Mouse (Mus musculus) neural tube, embryonic 10.5 days (tissue): ENCODE data around the gene Cbx2.

Experiments
- DNase-seq: peaks from one replicate; pipeline ENCODE4 v3.0.0-alpha.2; 2017; ENCODE audit warnings: low spot score; ENCODE audit errors: extremely low spot score

Cbx2 gene

GRCm38 (mm10) chr11:119014455-119014854 lies 8.3 kb upstream of the Cbx2 start:
- DNase-seq: no peak

GRCm38 (mm10) chr11:119017506-119017905 lies 5.3 kb upstream of the Cbx2 start:
- DNase-seq: no peak

GRCm38 (mm10) chr11:119021180-119021579 lies 1.6 kb upstream of the Cbx2 start:
- no peak for DNase-seq

GRCm38 (mm10) chr11:119022068-119022894 lies 481 bp upstream of the Cbx2 start:
- DNase-seq: peak; percentile 59

GRCm38 (mm10) chr11:119023616-119023980 lies 836 bp downstream of the Cbx2 start:
- peak; percentile 82 for DNase-seq

GRCm38 (mm10) chr11:119024260-119024659 lies 1.5 kb downstream of the Cbx2 start:
- no peak for DNase-seq

- DNase-seq: no peak
These were observed 3.4 kb downstream of the Cbx2 start for GRCm38 (mm10) chr11:119026203-119026602.

GRCm38 (mm10) chr11:119033874-119034558 lies 11.3 kb downstream of the Cbx2 start:
- peak; percentile 85 for DNase-seq

GRCm38 (mm10) chr11:119034635-119035034 lies 11.9 kb downstream of the Cbx2 start:
- peak; percentile 38 for DNase-seq

- DNase-seq: no peak
These were observed 12.4 kb downstream of the Cbx2 start for GRCm38 (mm10) chr11:119035094-119035685.

- peak; percentile 62 for DNase-seq
These were observed 13.0 kb downstream of the Cbx2 start for GRCm38 (mm10) chr11:119035686-119036165.

- DNase-seq: peak; percentile 39
These were observed 13.7 kb downstream of the Cbx2 start for GRCm38 (mm10) chr11:119036447-119036846.

- peak; percentile 72 for DNase-seq
These were observed 14.4 kb downstream of the Cbx2 start for GRCm38 (mm10) chr11:119036934-119037779.

GRCm38 (mm10) chr11:119037780-119038401 lies 15.1 kb downstream of the Cbx2 start:
- peak; percentile 37 for DNase-seq

GRCm38 (mm10) chr11:119038744-119039484 lies 16.2 kb downstream of the Cbx2 start:
- DNase-seq: no peak

- no peak for DNase-seq
These were observed 17.2 kb downstream of the Cbx2 start for GRCm38 (mm10) chr11:119039732-119040512.

GRCm38 (mm10) chr11:119040600-119041324 lies 18.0 kb downstream of the Cbx2 start, which contains the start of gene Cbx8:
Gene Cbx8 (minus strand): TSS chr11:119040969.
- DNase-seq: peak; percentile 99

- peak; percentile 82 for DNase-seq
These were observed 18.6 kb downstream of the Cbx2 start for GRCm38 (mm10) chr11:119041325-119041716.
